Mouse (Mus musculus) G1E (cell line): ENCODE data around the gene Zfp385a. TPM values are rescaled to one million over a fixed set of nuclear protein-coding genes. Genes with fewer than 3 reads are reported as not detected.
A peak's percentile ranks its signal among the peaks of the same experiment; 100 is the strongest.
"Not testable (repeated sequence)": the region's sequence is repeated elsewhere in the genome, so short reads cannot be mapped to it uniquely, and the experiment has no call there.

Experiments
- ATAC-seq: 2 replicates; pipeline ENCODE4 v1.8.0; 2016; ENCODE audit warnings: mild to moderate bottlenecking; ENCODE audit not compliant: insufficient number of reproducible peaks, poor library complexity, low FRiP score, severe bottlenecking; ENCODE audit errors: extremely low read depth
- DNase-seq: peaks from one replicate; pipeline ENCODE4 v3.0.0; 2012; ENCODE audit warnings: low spot score
- H3K27me3 ChIP-seq: 2 replicates; pipeline ENCODE4 v1.6.1; 2012; ENCODE audit warnings: mild to moderate bottlenecking, low read length, inconsistent platforms; ENCODE audit not compliant: insufficient read depth
- H3K36me3 ChIP-seq: replicated peaks from 2 replicates; pipeline ENCODE3; 2012; ENCODE audit warnings: mild to moderate bottlenecking, inconsistent platforms
- H3K4me1 ChIP-seq: 2 replicates; pipeline ENCODE4 v1.6.1; 2012; ENCODE audit warnings: low read depth, low read length, inconsistent platforms, mixed read lengths; ENCODE audit not compliant: insufficient read depth
- H3K4me3 ChIP-seq: 2 replicates; pipeline ENCODE4 v1.5.1; 2012; ENCODE audit warnings: low read depth, mild to moderate bottlenecking, inconsistent platforms, low read length, moderate library complexity, mixed read lengths
- H3K9me3 ChIP-seq: replicated peaks from 2 replicates; pipeline ENCODE4 v1.6.1; 2012; ENCODE audit warnings: inconsistent platforms
- CTCF ChIP-seq: IDR thresholded peaks from 2 replicates; pipeline ENCODE4 v1.5.1; 2012; ENCODE audit warnings: low read depth, low read length, inconsistent platforms, mixed read lengths
- GATA1 ChIP-seq: IDR thresholded peaks from 2 replicates; pipeline ENCODE4 v1.6.1; 2012; ENCODE audit warnings: borderline replicate concordance, low read length, inconsistent platforms, mixed read lengths
- GATA2 ChIP-seq: IDR thresholded peaks from 2 replicates; pipeline ENCODE4 v1.6.1; 2012; ENCODE audit warnings: low read depth, low read length, inconsistent platforms, borderline replicate concordance
- POLR2AphosphoS5 ChIP-seq: IDR thresholded peaks from 2 replicates; pipeline ENCODE4 v1.6.1; 2012; ENCODE audit warnings: low read depth, low read length, inconsistent platforms; ENCODE audit not compliant: insufficient replicate concordance
- TAL1 ChIP-seq: conservative IDR thresholded peaks from 2 replicates; pipeline ENCODE4 v1.6.1; 2012; ENCODE audit warnings: low read depth, low read length, inconsistent platforms, mixed read lengths
- polyA plus RNA-seq: library from polyadenylated mRNA; stranded (reverse); fragments of >175 nt; gene quantifications from 2 replicates; pipeline ENCODE4 v1.2.3, GENCODE M21; 2012
- total RNA-seq, 2 experiments: library from RNA; stranded (forward) in 1 of 2; stranded (reverse) in 1 of 2; fragments of 200-1000 nt in 1 of 2; fragments of >200 nt in 1 of 2; fragmentation: Nextera tagmentation in 1 of 2; gene quantifications; 2 replicates each; pipeline ENCODE4 v1.2.3; 2014 to 2017

Gene Zfp385a
- total and polyA plus RNA-seq, 3 experiments = 2.0 to 483 (median 74.3) TPM

DNA sequence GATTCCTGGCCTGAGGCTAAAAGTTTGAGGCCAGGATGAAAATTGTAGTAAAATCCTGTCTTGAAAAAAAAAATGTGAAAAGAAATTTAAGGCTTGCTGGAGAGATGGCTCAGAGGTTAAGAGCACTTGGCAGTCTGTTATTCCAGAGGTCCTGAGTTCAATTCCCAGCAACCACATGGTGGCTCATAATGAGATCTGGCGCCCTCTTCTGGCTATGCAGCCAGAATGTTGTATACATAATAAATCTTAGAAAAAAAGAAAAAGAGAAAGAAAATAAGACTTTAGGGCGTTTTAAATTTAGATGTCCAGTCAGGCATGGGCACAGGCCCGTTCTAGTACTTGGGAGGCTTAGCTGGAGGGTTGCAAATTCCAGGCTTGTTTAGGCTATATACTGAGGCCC, 60.1 kb downstream of the Zfp385a start:
- Histone ChIP-seq H3K36me3 (peaks cover 61% of the 10 kb centered on the region), H3K4me3 (no peak overlapping the region), H3K4me1 (peaks cover 67% of the 10 kb centered on the region), H3K9me3 (no peaks in the 10 kb centered on the region), H3K27me3 (no peaks in the 10 kb centered on the region)
- ATAC-seq (no peak), DNase-seq (no peak)
- TF ChIP-seq TAL1 (no peak), CTCF (no peak; the same call in 1 of the 2 replicates), GATA2 (no peak), POLR2AphosphoS5 (no peak), GATA1 (no peak)

DNA sequence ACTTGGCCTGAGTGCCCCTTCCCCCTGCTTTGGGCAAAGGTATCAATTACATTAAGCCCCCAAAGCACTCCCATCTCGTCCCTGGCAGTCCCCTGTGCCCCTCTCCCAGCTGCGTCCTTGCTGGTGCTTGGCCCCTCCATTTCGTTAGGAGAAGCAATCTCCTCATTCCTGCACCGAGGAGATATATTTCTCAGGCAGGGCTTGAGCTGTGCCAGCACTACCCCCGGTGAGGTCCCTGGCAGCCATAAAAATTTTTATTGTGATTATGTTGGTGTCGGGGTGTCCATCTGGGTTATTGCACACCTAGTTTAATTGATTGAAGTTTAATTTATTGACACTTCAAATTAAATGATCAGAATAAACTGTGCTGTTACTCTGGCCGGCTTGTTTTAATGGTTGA, 61.9 kb downstream of the Zfp385a start:
- Histone ChIP-seq H3K4me1 (peaks cover 69% of the 10 kb centered on the region), H3K9me3 (no peaks in the 10 kb centered on the region), H3K4me3 (peak overlapping the region; percentile 55; the same call in 1 of the 2 replicates), H3K36me3 (peaks cover 47% of the 10 kb centered on the region), H3K27me3 (no peaks in the 10 kb centered on the region)
- no peak for TF ChIP-seq GATA2
- TF ChIP-seq POLR2AphosphoS5 = no peak
- no peak for TF ChIP-seq GATA1
- TF ChIP-seq CTCF = no peak
- no peak for TF ChIP-seq TAL1
- ATAC-seq = no peak
- DNase-seq = no peak

DNA sequence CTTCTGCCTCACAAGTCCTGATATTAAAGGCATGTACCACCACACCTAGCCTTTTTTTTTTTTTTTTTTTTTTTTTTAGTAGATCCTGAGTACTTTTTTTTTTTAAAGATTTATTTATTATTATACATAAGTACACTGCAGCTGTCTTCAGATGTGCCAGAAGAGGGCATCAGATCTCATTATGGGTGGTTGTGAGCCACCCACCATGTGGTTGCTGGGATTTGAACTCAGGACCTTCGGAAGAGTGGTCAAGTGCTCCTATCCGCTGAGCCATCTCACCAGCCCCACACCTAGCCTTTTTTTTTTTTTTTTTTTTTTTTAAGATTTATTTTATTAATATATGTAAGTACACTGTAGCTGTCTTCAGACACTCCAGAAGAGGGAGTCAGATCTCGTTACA, 64.0 kb downstream of the Zfp385a start:
- not testable (repeated sequence) for H3K27me3 ChIP-seq, DNase-seq, H3K9me3 ChIP-seq, ATAC-seq, H3K4me3 ChIP-seq
- peaks cover 62% of the 10 kb centered on the region for H3K4me1 ChIP-seq
- peaks cover 39% of the 10 kb centered on the region for H3K36me3 ChIP-seq

DNA sequence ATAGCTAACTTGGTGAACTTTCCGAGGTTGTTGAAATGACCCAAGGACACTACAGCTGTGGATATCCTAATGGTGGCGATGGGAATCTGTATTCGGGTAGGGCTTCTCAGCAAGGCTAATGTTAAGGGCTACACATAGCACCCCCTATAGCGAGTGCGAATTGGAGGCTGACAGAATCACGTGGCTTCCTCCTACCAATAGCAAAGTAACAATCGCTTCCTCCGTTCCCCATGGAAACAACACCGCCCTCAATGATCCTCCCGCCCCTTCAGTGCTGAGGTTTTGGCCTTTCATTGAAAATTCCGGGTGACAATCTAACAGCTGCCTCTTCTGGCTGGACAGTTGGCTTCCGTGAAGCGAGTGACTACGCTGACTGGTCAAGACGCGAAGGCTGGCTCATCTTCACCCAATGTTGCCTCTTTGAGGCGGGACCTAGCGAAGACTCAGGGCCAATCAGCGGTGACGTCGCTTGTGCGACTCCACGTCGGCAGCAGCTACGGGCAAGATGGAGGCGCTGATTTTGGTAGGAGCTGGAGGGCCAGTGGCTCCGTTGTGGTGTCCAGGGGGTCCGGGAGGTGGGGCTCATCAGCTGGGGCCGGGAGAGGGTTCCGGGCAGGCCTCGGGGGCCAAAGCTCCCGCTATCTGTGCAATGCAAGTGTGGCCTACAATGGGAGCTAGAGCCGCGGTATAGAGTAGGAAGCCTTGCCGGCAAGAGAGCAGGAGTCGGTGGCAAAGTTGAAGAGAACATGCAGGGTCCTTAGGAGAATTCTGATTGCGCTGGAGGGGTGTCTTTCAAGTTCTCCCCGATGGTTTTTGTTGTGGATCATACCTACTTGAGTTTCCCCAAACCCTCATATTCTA, 67.2 kb downstream of the Zfp385a start, which contains the start of gene Copz1:
TSS of gene Copz1 (plus strand) at position 296 of the 861 bp plus-strand sequence.
- Histone ChIP-seq H3K4me3 (peak within 1 kb of the TSS; percentile 86), H3K4me1 (peaks cover 51% of the 10 kb centered on the region), H3K27me3 (no peaks in the 10 kb centered on the region), H3K9me3 (peaks cover 3% of the 10 kb centered on the region; the same call in 1 of the 2 replicates), H3K36me3 (peaks cover 14% of the 10 kb centered on the region)
- ATAC-seq = peak; percentile 93
- TF ChIP-seq POLR2AphosphoS5 (no peak), GATA1 (no peak), GATA2 (no peak), TAL1 (no peak), CTCF (no peak)
- DNase-seq = peak; percentile 84

DNA sequence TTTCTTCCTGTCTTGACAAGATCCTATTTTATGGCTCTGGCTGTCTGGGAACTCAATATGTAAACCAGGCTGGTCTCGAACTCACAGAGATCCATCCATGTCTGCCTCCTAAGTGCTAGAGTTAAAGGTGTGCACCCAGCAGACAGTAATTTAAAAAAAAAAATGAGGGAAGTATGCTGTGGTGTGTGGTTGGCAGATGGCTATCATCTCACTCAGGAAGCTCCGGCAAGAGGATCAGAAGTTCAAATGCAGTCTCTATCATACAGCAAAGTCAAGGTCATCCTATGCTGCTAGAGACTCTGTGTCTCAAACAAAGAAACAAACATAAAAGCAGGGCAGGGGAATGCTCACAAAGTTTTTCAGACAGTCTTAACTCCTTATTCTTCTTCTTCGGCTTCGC, 71.0 kb downstream of the Zfp385a start:
- TF ChIP-seq TAL1 = 0 out of 2 replicates have a peak, but pooled peaks have one; percentile 17
- no peak for TF ChIP-seq CTCF
- no peak for TF ChIP-seq POLR2AphosphoS5
- TF ChIP-seq GATA2 = no peak
- no peak for TF ChIP-seq GATA1
- Histone ChIP-seq H3K27me3 (no peaks in the 10 kb centered on the region), H3K36me3 (no peaks in the 10 kb centered on the region), H3K4me3 (no peak overlapping the region), H3K9me3 (peaks cover 3% of the 10 kb centered on the region; the same call in 1 of the 2 replicates), H3K4me1 (peaks cover 39% of the 10 kb centered on the region)
- DNase-seq (no peak), ATAC-seq (no peak)

DNA sequence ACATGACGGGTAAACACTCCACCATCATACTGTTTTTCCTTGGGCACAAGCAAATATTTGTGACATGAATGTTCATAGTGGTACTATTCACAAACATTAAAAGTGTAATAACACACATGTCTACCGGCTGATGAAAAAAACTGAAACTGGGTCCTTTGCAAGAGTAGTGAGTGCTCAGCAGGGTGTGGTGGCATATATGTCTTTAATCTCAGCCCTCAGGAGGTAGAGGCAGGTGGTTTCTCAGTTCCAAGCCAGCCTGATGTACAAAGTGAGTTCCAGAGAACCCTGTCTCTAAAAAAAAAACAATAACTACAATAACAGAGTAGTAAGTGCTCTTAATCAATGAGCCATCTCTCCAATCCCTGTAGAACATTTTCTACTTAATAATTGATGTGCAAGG, 75.1 kb downstream of the Zfp385a start:
- Histone ChIP-seq H3K4me3 (no peak overlapping the region), H3K9me3 (no peaks in the 10 kb centered on the region), H3K27me3 (no peaks in the 10 kb centered on the region), H3K4me1 (peaks cover 58% of the 10 kb centered on the region), H3K36me3 (no peaks in the 10 kb centered on the region)
- TF ChIP-seq CTCF = no peak
- no peak for TF ChIP-seq GATA2
- no peak for TF ChIP-seq TAL1
- TF ChIP-seq GATA1 = no peak
- TF ChIP-seq POLR2AphosphoS5 = no peak
- ATAC-seq (no peak), DNase-seq (no peak)

Other genes with a start within 250 kb of the Zfp385a start
- gene Smug1, start 173.0 kb downstream of the Zfp385a start, total RNA-seq (2014; fragmentation: Nextera tagmentation) = 7.8 and 10.6 TPM in 2 replicates
- gene Smug1, start 173.0 kb downstream of the Zfp385a start, total RNA-seq (2017) = 9.0 and 11.3 TPM in 2 replicates
- gene Smug1, start 173.0 kb downstream of the Zfp385a start, polyA plus RNA-seq = 3.6 and 5.0 TPM in 2 replicates
- 261 and 300 TPM in 2 replicates for gene Cbx5, start 100.3 kb downstream of the Zfp385a start, total RNA-seq (2014; fragmentation: Nextera tagmentation)
- gene Cbx5, start 100.3 kb downstream of the Zfp385a start, total RNA-seq (2017) = 215 and 278 TPM in 2 replicates
- gene Cbx5, start 100.3 kb downstream of the Zfp385a start, polyA plus RNA-seq = 7.0 and 9.5 TPM in 2 replicates
- 379 and 391 TPM in 2 replicates for gene Hnrnpa1, start 99.7 kb downstream of the Zfp385a start, total RNA-seq (2014; fragmentation: Nextera tagmentation)
- gene Hnrnpa1, start 99.7 kb downstream of the Zfp385a start, total RNA-seq (2017) = 797 and 984 TPM in 2 replicates
- 143 and 212 TPM in 2 replicates for gene Hnrnpa1, start 99.7 kb downstream of the Zfp385a start, polyA plus RNA-seq
- 254 and 313 TPM in 2 replicates for gene Nfe2, start 81.7 kb downstream of the Zfp385a start, total RNA-seq (2014; fragmentation: Nextera tagmentation)
- gene Nfe2, start 81.7 kb downstream of the Zfp385a start, total RNA-seq (2017) = 177 TPM in 2 replicates
- 151 and 155 TPM in 2 replicates for gene Nfe2, start 81.7 kb downstream of the Zfp385a start, polyA plus RNA-seq
- 494 and 507 TPM in 2 replicates for gene Copz1, start 67.4 kb downstream of the Zfp385a start, total RNA-seq (2014; fragmentation: Nextera tagmentation)
- gene Copz1, start 67.4 kb downstream of the Zfp385a start, total RNA-seq (2017) = 182 and 184 TPM in 2 replicates
- 72.4 and 97.2 TPM in 2 replicates for gene Copz1, start 67.4 kb downstream of the Zfp385a start, polyA plus RNA-seq
- gene Gpr84, start 29.5 kb downstream of the Zfp385a start, total RNA-seq (2014; fragmentation: Nextera tagmentation) = not detected in 2 replicates
- not detected in 2 replicates for gene Gpr84, start 29.5 kb downstream of the Zfp385a start, total RNA-seq (2017)
- gene Gpr84, start 29.5 kb downstream of the Zfp385a start, polyA plus RNA-seq = not detected in 2 replicates
- not detected in 2 replicates for gene Itga5, start 26.7 kb upstream of the Zfp385a start, total RNA-seq (2014; fragmentation: Nextera tagmentation)
- gene Itga5, start 26.7 kb upstream of the Zfp385a start, total RNA-seq (2017) = 0.11 and 0.17 TPM in 2 replicates
- gene Itga5, start 26.7 kb upstream of the Zfp385a start, polyA plus RNA-seq = 0.62 and 0.75 TPM in 2 replicates
- gene Gtsf1, start 90.4 kb upstream of the Zfp385a start, total RNA-seq (2014; fragmentation: Nextera tagmentation) = not detected in 2 replicates
- gene Gtsf1, start 90.4 kb upstream of the Zfp385a start, total RNA-seq (2017) = not detected in 2 replicates
- not detected in 2 replicates for gene Gtsf1, start 90.4 kb upstream of the Zfp385a start, polyA plus RNA-seq
- gene Gtsf2, start 108.4 kb upstream of the Zfp385a start, total RNA-seq (2014; fragmentation: Nextera tagmentation) = not detected in 2 replicates
- not detected in 2 replicates for gene Gtsf2, start 108.4 kb upstream of the Zfp385a start, total RNA-seq (2017)
- not detected in 2 replicates for gene Gtsf2, start 108.4 kb upstream of the Zfp385a start, polyA plus RNA-seq
- gene Nckap1l, start 113.7 kb upstream of the Zfp385a start, total RNA-seq (2014; fragmentation: Nextera tagmentation) = 11.6 and 12.6 TPM in 2 replicates
- 21.1 and 21.5 TPM in 2 replicates for gene Nckap1l, start 113.7 kb upstream of the Zfp385a start, total RNA-seq (2017)
- gene Nckap1l, start 113.7 kb upstream of the Zfp385a start, polyA plus RNA-seq = 1.8 and 3.9 TPM in 2 replicates
- gene Pde1b, start 162.9 kb upstream of the Zfp385a start, total RNA-seq (2014; fragmentation: Nextera tagmentation) = 2.6 and 3.1 TPM in 2 replicates
- 1.5 and 1.9 TPM in 2 replicates for gene Pde1b, start 162.9 kb upstream of the Zfp385a start, total RNA-seq (2017)
- gene Pde1b, start 162.9 kb upstream of the Zfp385a start, polyA plus RNA-seq = 0.92 and 1.3 TPM in 2 replicates
- gene Ppp1r1a, start 197.9 kb upstream of the Zfp385a start, total RNA-seq (2014; fragmentation: Nextera tagmentation) = not detected in 2 replicates
- gene Ppp1r1a, start 197.9 kb upstream of the Zfp385a start, total RNA-seq (2017) = not detected in 2 replicates
- gene Ppp1r1a, start 197.9 kb upstream of the Zfp385a start, polyA plus RNA-seq = not detected in 2 replicates
- gene Glycam1, start 225.0 kb upstream of the Zfp385a start, total RNA-seq (2014; fragmentation: Nextera tagmentation) = not detected in 2 replicates
- gene Glycam1, start 225.0 kb upstream of the Zfp385a start, total RNA-seq (2017) = not detected in 2 replicates
- gene Glycam1, start 225.0 kb upstream of the Zfp385a start, polyA plus RNA-seq = not detected in 2 replicates